Mouse (Mus musculus) liver, postnatal 0 days (tissue): ENCODE results near the gene Dync1i2.

Experiments used
- CTCF ChIP-seq: sonication (generic); IDR thresholded peaks from 2 replicates; pipeline ENCODE4 v1.5.1; 2016; ENCODE audit warnings: antibody characterized with exemption, low read depth
- EP300 ChIP-seq: IDR thresholded peaks from 2 replicates; pipeline ENCODE4 v1.6.1; 2016; ENCODE audit warnings: antibody characterized with exemption, low read depth, mild to moderate bottlenecking

GRCm38 (mm10) chr2:71268691-71269090, 57.2 kb downstream of the Dync1i2 start:
- TF ChIP-seq EP300, result no peak
- no peak for TF ChIP-seq CTCF
